Mouse (Mus musculus) limb, embryonic 13.5 days (tissue): ENCODE data around the gene Adprhl2. TPM values are rescaled to one million over a fixed set of nuclear protein-coding genes. Genes with fewer than 3 reads are reported as not detected.

Experiments used
- ATAC-seq: fragments of 200-750 bp; cut with Nextera tagmentation; 2 replicates; pipeline ENCODE4 v1.8.0; 2017; ENCODE audit warnings: low read depth, moderate number of reproducible peaks, moderate TSS enrichment; ENCODE audit not compliant: low FRiP score
- H3K27ac ChIP-seq: fragments of 300-500 bp; sonication (generic); 2 replicates; pipeline ENCODE4 v1.5.1; 2015; ENCODE audit warnings: inconsistent platforms, mild to moderate bottlenecking, moderate library complexity
- H3K27me3 ChIP-seq: fragments of 300-500 bp; sonication (generic); 2 replicates; pipeline ENCODE4 v1.6.1; 2015; ENCODE audit warnings: mild to moderate bottlenecking, inconsistent platforms
- H3K36me3 ChIP-seq: fragments of 300-500 bp; sonication (generic); 2 replicates; pipeline ENCODE4 v1.6.1; 2015; ENCODE audit warnings: inconsistent platforms, mild to moderate bottlenecking, moderate library complexity
- H3K4me1 ChIP-seq: fragments of 300-500 bp; sonication (generic); 2 replicates; pipeline ENCODE4 v1.6.1; 2015; ENCODE audit warnings: inconsistent platforms
- H3K4me2 ChIP-seq: fragments of 300-500 bp; sonication (generic); replicated peaks from 2 replicates; pipeline ENCODE4 v1.6.1; 2015; ENCODE audit warnings: inconsistent platforms, mild to moderate bottlenecking, moderate library complexity
- H3K4me3 ChIP-seq: fragments of 300-500 bp; sonication (generic); 2 replicates; pipeline ENCODE4 v1.5.1; 2015; ENCODE audit warnings: moderate library complexity, mild to moderate bottlenecking, inconsistent platforms
- H3K9ac ChIP-seq: fragments of 300-500 bp; sonication (generic); 2 replicates; pipeline ENCODE4 v1.6.1; 2015; ENCODE audit warnings: mild to moderate bottlenecking, inconsistent platforms
- H3K9me3 ChIP-seq: fragments of 300-500 bp; sonication (generic); 2 replicates; pipeline ENCODE4 v1.6.1; 2016; ENCODE audit warnings: inconsistent platforms
- WGBS: fragments of 180-500 bp; shearing (Covaris S2); methylation state at CpG from one replicate; pipeline ENCODE4 v1.1.7; 2015; 5-methylcytosine and 5-hydroxymethylcytosine counted together
- polyA plus RNA-seq: library from polyadenylated mRNA; unstranded; fragments of >200 nt; fragmentation: Nextera tagmentation; extraction: Ambion mirVana; gene quantifications from 2 replicates; pipeline ENCODE4 v1.2.1, GENCODE M21; 2015

The Adprhl2 gene
- polyA plus RNA-seq, 1 experiment from 2014 or later: 91.5 TPM

GRCm38 (mm10) chr4:126321854-126322511 is 480 bp upstream of the Adprhl2 start:
- Histone ChIP-seq H3K27me3 (peaks cover 18% of the 10 kb centered on the region; the same call in 1 of the 2 replicates), H3K9me3 (no peaks in the 10 kb centered on the region), H3K4me3 (peak overlapping the region; percentile 75), H3K9ac (peak overlapping the region; percentile 40; the same call in 1 of the 2 replicates), H3K4me1 (peaks cover 38% of the 10 kb centered on the region), H3K36me3 (peaks cover 26% of the 10 kb centered on the region), H3K27ac (no peak overlapping the region), H3K4me2 (peak overlapping the region; percentile 84)
- WGBS: 51% methylated on average over 28 of the region's 28 CpGs
- no peak; the same call in 1 of the 2 replicates for ATAC-seq

- 0 out of 2 replicates have a peak overlapping the region, but pooled peaks have one; percentile 75 for H3K4me3 ChIP-seq
- H3K9me3 ChIP-seq: no peaks in the 10 kb centered on the region
- H3K9ac ChIP-seq: no peak overlapping the region
- H3K27ac ChIP-seq: no peak overlapping the region
- peaks cover 16% of the 10 kb centered on the region; the same call in 1 of the 2 replicates for H3K27me3 ChIP-seq
- no peak for ATAC-seq
- 89% methylated on average over 6 of the region's 6 CpGs for WGBS
- H3K4me1 ChIP-seq: peaks cover 31% of the 10 kb centered on the region
- H3K4me2 ChIP-seq: peak overlapping the region; percentile 84; the same call in 1 of the 2 replicates
- peaks cover 47% of the 10 kb centered on the region for H3K36me3 ChIP-seq
Measured at GRCm38 (mm10) chr4:126319806-126320205, 1.7 kb downstream of the Adprhl2 start.

- no peaks in the 10 kb centered on the region for H3K9me3 ChIP-seq
- H3K36me3 ChIP-seq: peaks cover 49% of the 10 kb centered on the region
- no peak overlapping the region for H3K9ac ChIP-seq
- no peak overlapping the region for H3K4me3 ChIP-seq
- H3K27ac ChIP-seq: no peak overlapping the region
- no peaks in the 10 kb centered on the region for H3K27me3 ChIP-seq
- no peak for ATAC-seq
- peaks cover 43% of the 10 kb centered on the region for H3K4me1 ChIP-seq
- H3K4me2 ChIP-seq: no peak overlapping the region
- WGBS: 89% methylated on average over 13 of the region's 13 CpGs
Measured at GRCm38 (mm10) chr4:126316443-126317040, 5.0 kb downstream of the Adprhl2 start.

GRCm38 (mm10) chr4:126315931-126316330 is 5.6 kb downstream of the Adprhl2 start:
- no peak for ATAC-seq
- 50% methylated on average over 5 of the region's 5 CpGs for WGBS

GRCm38 (mm10) chr4:126314393-126314792 is 7.1 kb downstream of the Adprhl2 start:
- peak overlapping the region; percentile 74 for H3K27ac ChIP-seq
- ATAC-seq: no peak
- H3K4me1 ChIP-seq: peaks cover 38% of the 10 kb centered on the region
- H3K9me3 ChIP-seq: no peaks in the 10 kb centered on the region
- H3K4me3 ChIP-seq: no peak overlapping the region
- H3K36me3 ChIP-seq: peaks cover 52% of the 10 kb centered on the region
- H3K9ac ChIP-seq: no peak overlapping the region; the same call in 1 of the 2 replicates
- no peaks in the 10 kb centered on the region for H3K27me3 ChIP-seq
- peak overlapping the region; percentile 9; the same call in 1 of the 2 replicates for H3K4me2 ChIP-seq
- 36% methylated on average over 10 of the region's 10 CpGs for WGBS

More at GRCm38 (mm10) chr4:126315931-126316330, 5.6 kb downstream of the Adprhl2 start:
- H3K9me3 ChIP-seq: no peaks in the 10 kb centered on the region
- peaks cover 43% of the 10 kb centered on the region for H3K4me1 ChIP-seq
- H3K4me3 ChIP-seq: no peak overlapping the region
- peaks cover 49% of the 10 kb centered on the region for H3K36me3 ChIP-seq
- H3K4me2 ChIP-seq: no peak overlapping the region
- H3K27me3 ChIP-seq: no peaks in the 10 kb centered on the region
- no peak overlapping the region for H3K9ac ChIP-seq
- no peak overlapping the region for H3K27ac ChIP-seq

- 25% methylated on average over 5 of the region's 5 CpGs for WGBS
- H3K4me3 ChIP-seq: no peak overlapping the region
- no peak for ATAC-seq
- peaks cover 40% of the 10 kb centered on the region for H3K36me3 ChIP-seq
- peaks cover 43% of the 10 kb centered on the region for H3K4me1 ChIP-seq
- H3K27ac ChIP-seq: peak overlapping the region; percentile 65
- no peak overlapping the region for H3K4me2 ChIP-seq
- H3K9ac ChIP-seq: 0 out of 2 replicates have a peak overlapping the region, but pooled peaks have one; percentile 5
- H3K9me3 ChIP-seq: no peaks in the 10 kb centered on the region
- H3K27me3 ChIP-seq: no peaks in the 10 kb centered on the region
Measured at GRCm38 (mm10) chr4:126313202-126313601, 8.3 kb downstream of the Adprhl2 start.

- H3K9ac ChIP-seq: 0 out of 2 replicates have a peak overlapping the region, but pooled peaks have one; percentile 13
- H3K4me3 ChIP-seq: no peak overlapping the region
- H3K4me2 ChIP-seq: no peak overlapping the region
- ATAC-seq: no peak
- peaks cover 25% of the 10 kb centered on the region for H3K36me3 ChIP-seq
- H3K4me1 ChIP-seq: peaks cover 43% of the 10 kb centered on the region
- WGBS: 94% methylated on average over 16 of the region's 16 CpGs
- H3K9me3 ChIP-seq: no peaks in the 10 kb centered on the region
- H3K27me3 ChIP-seq: no peaks in the 10 kb centered on the region
- H3K27ac ChIP-seq: no peak overlapping the region; the same call in 1 of the 2 replicates
Measured at GRCm38 (mm10) chr4:126311566-126312200, 9.8 kb downstream of the Adprhl2 start.

GRCm38 (mm10) chr4:126310344-126310743 is 11.2 kb downstream of the Adprhl2 start:
- no peaks in the 10 kb centered on the region for H3K27me3 ChIP-seq
- WGBS: 73% methylated on average over 7 of the region's 7 CpGs
- no peak overlapping the region for H3K4me2 ChIP-seq
- no peak overlapping the region for H3K9ac ChIP-seq
- H3K36me3 ChIP-seq: peaks cover 12% of the 10 kb centered on the region
- no peak overlapping the region for H3K4me3 ChIP-seq
- no peak for ATAC-seq
- H3K4me1 ChIP-seq: peaks cover 40% of the 10 kb centered on the region
- 0 out of 2 replicates have a peak, but pooled peaks cover 7% of the 10 kb centered on the region for H3K9me3 ChIP-seq
- H3K27ac ChIP-seq: no peak overlapping the region

- ATAC-seq: peak; percentile 73
- Histone ChIP-seq H3K4me3 (peak overlapping the region; percentile 24), H3K36me3 (peaks cover 8% of the 10 kb centered on the region; the same call in 1 of the 2 replicates), H3K4me2 (peak overlapping the region; percentile 58), H3K9ac (no peak overlapping the region), H3K4me1 (peaks cover 39% of the 10 kb centered on the region), H3K9me3 (0 out of 2 replicates have a peak, but pooled peaks cover 7% of the 10 kb centered on the region), H3K27me3 (no peaks in the 10 kb centered on the region), H3K27ac (no peak overlapping the region)
- WGBS: 0% methylated on average over 7 of the region's 7 CpGs
Measured at GRCm38 (mm10) chr4:126309922-126310309, 11.6 kb downstream of the Adprhl2 start.

GRCm38 (mm10) chr4:126309211-126309921 is 12.1 kb downstream of the Adprhl2 start:
- Histone ChIP-seq H3K36me3 (0 out of 2 replicates have a peak, but pooled peaks cover 5% of the 10 kb centered on the region), H3K27ac (no peak overlapping the region), H3K9me3 (0 out of 2 replicates have a peak, but pooled peaks cover 7% of the 10 kb centered on the region), H3K4me3 (peak overlapping the region; percentile 24), H3K27me3 (no peaks in the 10 kb centered on the region), H3K4me1 (peaks cover 33% of the 10 kb centered on the region), H3K4me2 (peak overlapping the region; percentile 58), H3K9ac (peak overlapping the region; percentile 35; the same call in 1 of the 2 replicates)
- WGBS: 13% methylated on average over 20 of the region's 20 CpGs
- ATAC-seq: peak; percentile 24

GRCm38 (mm10) chr4:126306827-126307226 is 14.7 kb downstream of the Adprhl2 start:
- Histone ChIP-seq H3K9ac (no peak overlapping the region), H3K9me3 (0 out of 2 replicates have a peak, but pooled peaks cover 7% of the 10 kb centered on the region), H3K36me3 (0 out of 2 replicates have a peak, but pooled peaks cover 5% of the 10 kb centered on the region), H3K4me3 (no peak overlapping the region), H3K4me1 (peaks cover 19% of the 10 kb centered on the region), H3K27ac (no peak overlapping the region), H3K4me2 (no peak overlapping the region), H3K27me3 (peaks cover 15% of the 10 kb centered on the region)
- no peak for ATAC-seq
- WGBS: 19% methylated on average over 2 of the region's 2 CpGs
